Mouse (Mus musculus): ENCODE results near the gene Gtdc1. TPM values are rescaled to one million over a fixed set of nuclear protein-coding genes. Genes with fewer than 3 reads are reported as not detected.

Gene Gtdc1
- total RNA-seq, 1 experiment from 2014 or later = 11.2 TPM

GRCm38 (mm10) chr2:44584061-44584460 lies 343.4 kb downstream of the Gtdc1 start:
- DNase-seq = peak; percentile 9

GRCm38 (mm10) chr2:44583491-44583890 lies 344.0 kb downstream of the Gtdc1 start:
- no peak for DNase-seq

- DNase-seq = no peak
These were observed 355.6 kb downstream of the Gtdc1 start for GRCm38 (mm10) chr2:44571810-44572209.

DNA sequence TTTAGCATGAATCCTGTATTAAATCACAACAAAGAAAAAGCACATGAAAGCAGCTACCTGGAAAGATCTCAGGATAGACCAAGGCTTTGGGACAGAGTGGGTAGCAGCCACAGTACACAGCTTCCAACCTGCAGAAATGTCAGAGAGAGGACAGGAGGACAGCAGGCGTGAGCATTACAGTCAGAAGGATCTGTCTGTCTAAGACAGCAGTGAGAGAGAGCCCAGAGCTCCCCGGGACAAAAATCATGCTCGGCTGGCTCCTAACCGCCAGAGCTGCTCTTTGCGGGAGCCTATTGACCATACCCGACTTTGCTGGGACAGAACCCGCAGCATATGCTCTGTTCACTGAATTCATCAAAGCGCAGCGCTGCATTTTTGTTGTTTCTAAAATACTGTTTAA lies 356.3 kb downstream of the Gtdc1 start:
- DNase-seq = no peak

GRCm38 (mm10) chr2:44569140-44569952 lies 358.1 kb downstream of the Gtdc1 start:
- DNase-seq = no peak

DNA sequence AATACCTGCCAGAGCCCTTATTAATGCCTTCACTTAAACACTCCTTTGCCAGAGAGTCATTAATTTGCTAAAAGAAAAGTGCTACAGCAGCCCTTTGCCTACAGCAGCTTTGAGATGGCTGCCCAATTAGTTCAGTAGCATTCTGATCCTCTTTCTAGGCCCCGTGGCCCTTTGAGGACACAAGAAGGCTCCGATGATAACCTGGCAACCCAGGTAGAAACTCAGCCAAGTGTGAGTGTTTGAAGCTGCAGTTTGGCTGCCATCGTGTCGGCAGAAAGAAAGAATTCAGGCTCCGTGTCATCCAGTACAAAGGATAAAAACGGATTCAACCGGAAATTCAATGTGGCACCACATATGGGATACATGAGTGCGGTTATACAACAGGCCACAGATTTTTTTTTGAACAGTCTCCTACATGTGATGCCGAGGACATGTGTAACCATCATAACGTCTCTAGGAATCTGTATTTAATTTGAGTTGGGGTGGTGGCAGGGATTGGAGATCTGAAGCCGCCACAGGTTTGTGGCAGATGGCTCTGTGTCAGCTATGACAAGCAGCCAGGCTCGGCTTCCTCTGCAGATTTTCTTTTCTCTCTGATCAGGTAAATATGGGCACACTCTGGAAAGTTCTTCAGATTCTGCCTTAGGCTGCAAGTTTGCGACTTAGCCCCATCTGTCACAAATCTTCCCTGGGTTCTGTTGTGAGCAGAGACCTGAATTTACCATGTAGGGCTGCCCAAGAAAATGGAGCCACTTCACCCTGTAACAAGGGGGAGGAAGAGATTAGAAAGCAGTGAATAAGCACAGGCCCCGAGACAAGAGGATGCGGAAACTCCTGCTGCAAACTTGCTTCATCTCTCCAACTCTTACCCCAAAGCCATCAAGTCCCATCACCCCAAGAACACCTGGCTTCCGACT lies 362.4 kb downstream of the Gtdc1 start:
- no peak for DNase-seq

GRCm38 (mm10) chr2:44561789-44562188 lies 365.7 kb downstream of the Gtdc1 start:
- no peak for DNase-seq

DNA sequence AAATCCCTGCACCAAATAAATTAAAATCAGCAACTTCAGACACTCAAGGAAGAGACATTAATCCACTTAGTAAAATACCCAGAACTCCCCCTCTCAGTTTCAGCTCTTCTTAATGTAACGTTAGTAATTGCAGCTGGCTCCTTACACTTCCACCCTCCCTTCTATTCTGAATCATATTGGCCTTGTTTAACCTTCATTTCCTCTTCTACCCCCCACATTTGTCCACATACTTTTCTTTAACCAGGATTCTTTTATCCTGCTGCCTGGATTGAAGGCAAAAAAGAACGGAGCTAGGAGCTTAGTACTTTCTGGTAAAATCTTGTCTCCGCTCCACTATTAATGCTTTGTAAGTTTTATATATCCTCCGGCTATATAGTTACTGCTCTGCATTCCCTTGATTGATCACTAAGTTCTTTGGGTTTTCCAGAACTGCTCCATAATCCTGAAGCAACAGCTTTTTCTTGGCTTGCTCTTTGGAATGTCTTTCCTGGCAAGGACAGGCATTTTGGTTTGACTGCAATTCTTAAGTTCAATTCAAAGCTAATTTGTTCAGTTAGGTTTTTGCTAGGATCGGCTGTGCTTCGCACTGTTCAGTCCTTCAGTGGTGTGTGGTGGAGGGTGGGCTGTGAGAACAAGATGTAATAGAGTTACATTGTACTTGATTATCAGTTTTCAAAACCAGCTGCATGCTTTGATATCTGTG lies 368.1 kb downstream of the Gtdc1 start:
- no peak for DNase-seq

- peak; percentile 9 for DNase-seq
These were observed 369.7 kb downstream of the Gtdc1 start for GRCm38 (mm10) chr2:44557669-44558281.

DNA sequence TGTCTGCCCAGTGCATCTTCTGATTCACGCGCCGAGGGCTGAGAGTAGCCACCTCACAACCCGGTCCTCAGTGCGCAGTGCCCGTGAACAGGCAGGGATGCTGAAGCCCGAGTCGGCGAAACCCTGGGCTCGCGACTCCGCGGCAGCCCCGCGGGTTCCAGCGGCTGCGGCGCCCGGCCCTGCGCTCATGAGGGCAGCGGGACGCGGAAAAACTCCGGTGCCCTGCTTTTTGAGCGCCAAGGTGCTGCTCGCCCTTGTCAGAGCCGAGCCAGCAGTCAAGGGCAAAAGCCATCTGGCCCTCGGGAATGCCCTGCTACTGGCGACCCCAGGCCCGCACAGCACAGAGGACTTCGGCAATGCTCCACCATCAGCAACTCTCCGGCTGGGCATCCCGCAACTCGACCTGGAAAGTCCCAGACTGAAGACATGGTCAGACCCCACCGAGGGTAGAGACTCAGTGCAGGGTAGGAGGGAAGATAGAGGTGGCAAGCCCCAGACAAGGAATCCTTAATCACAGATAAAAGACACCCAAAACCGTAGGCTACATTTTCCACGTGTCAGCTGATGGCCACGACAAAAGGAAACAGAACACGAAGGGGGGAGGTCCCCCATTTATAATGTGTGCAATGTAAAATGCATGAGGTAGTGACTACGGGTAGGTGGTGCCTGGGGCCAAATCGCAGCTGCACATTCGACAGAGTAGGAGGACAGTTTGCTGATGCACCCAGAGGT lies 370.4 kb downstream of the Gtdc1 start:
- DNase-seq = peak; percentile 54

DNA sequence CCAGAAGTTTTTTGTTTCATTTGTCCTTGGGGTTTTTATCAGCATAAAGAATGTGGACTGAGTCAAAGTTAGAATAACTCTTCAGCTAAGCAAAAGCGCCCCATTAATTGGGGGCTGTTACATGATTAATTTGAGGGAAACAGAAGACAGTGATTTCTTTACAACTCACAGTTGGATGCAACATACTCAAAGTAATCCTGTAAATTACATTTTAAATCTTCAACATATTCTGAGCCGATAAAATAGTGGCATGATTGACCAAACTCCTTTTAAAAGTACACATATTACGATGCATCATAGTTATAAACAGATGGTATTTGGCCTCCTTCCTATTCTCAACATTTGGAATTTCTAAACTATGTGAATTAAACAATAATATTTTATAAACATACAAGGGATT lies 372.7 kb downstream of the Gtdc1 start:
- no peak for DNase-seq

DNA sequence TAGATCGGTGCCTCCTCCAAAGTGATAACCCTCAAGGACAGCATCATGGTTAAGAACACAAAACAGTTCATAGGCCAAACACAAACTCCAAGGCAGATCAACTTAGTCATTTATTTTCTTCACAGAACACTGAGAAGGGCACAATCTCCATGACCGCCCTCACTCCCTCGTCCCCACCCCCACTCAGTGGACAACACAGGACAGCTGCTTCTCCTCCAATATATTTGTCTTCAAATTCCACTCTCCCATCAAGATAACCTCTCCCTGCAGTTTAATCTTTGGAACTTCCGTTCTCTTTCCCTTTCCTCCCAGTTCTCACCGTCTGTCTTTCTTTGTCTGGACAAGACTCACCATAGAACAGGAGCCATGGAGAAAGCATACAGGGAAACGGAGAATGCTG lies 378.1 kb downstream of the Gtdc1 start:
- DNase-seq = no peak

DNA sequence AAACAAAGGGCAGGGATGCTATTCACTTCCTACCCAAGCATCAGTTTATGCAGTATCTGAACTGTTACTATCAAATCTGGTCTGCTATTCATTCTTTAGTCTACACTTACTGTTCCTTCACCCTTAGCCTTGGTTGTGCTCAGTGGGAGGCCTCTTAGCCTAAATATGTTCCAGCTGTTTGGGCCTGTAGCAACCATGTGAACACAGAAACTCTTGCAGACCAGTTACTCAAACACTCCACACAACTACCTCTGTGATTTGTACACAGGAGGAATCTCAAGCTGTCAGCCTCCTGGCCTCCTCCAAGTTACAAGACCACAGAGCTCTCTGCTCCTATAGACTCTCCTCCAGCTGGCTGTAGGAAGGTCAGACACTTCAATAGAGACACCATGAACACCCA lies 384.7 kb downstream of the Gtdc1 start:
- no peak for DNase-seq

GRCm38 (mm10) chr2:44541726-44542125 lies 385.7 kb downstream of the Gtdc1 start:
- no peak for DNase-seq

DNA sequence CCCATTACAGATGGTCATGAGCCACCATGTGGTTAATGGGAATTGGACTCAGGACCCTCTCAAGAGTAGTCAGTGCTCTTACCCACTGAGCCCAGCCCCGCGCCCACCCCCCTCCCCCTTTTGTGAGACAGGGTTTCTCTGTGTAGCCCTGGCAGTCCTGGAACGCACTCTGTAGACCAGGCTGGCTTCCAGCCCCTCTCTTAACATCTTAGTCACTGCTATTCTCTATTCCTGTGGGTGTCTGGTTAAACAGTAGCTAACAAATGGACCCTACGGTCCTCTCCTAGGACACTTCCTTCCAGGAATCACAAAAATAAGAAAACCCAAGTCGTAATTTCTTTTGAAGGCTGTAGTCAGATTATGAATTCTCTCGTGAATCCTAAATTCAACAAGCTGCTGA lies 386.6 kb downstream of the Gtdc1 start:
- no peak for DNase-seq

DNA sequence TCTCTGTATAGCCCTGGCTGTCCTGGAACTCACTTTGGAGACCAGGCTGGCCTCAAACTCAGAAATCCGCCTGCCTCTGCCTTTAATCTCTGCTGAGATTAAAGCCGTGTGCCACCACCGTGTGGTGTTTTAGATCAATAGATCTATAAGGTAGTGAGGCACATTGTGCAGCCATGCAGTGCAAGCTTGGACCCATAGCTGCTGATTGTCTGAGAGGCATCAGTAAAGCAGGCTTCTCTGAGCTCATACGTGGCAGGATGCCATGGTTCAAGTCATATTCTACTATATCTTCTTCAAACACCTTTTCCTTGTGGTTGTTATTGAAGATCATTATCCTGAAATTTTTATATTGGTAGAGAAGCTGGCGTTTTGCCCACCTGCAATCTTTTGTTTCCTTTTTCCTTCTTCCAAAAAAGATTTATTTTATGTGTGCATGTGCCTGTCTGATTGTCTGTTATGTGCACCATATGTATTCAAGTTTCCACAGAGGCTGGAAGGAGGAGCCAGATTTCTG lies 388.3 kb downstream of the Gtdc1 start:
- no peak for DNase-seq

- DNase-seq = no peak
These were observed 389.3 kb downstream of the Gtdc1 start for GRCm38 (mm10) chr2:44538135-44538534.

- no peak for DNase-seq
These were observed 391.7 kb downstream of the Gtdc1 start for GRCm38 (mm10) chr2:44535760-44536159.

- no peak for DNase-seq
These were observed 392.3 kb downstream of the Gtdc1 start for GRCm38 (mm10) chr2:44535136-44535675.

GRCm38 (mm10) chr2:44526110-44527032 lies 401.1 kb downstream of the Gtdc1 start:
- DNase-seq = peak; percentile 30
